Mouse (Mus musculus): ENCODE data around the gene Usp31. TPM values are rescaled to one million over a fixed set of nuclear protein-coding genes. Genes with fewer than 3 reads are reported as not detected.

Gene Usp31
- polyA plus RNA-seq, 1 experiment from 2014 or later = 3.0 TPM

Other genes starting within 250 kb of the Usp31 start
- gene Scnn1g, start 27.2 kb upstream of the Usp31 start, polyA plus RNA-seq (2015; fragmentation: Nextera tagmentation; extraction: Ambion mirVana) = not detected in 2 replicates
- 0.09 TPM in 1 of 2 replicates, not detected in the other for gene Scnn1b, start 157.8 kb upstream of the Usp31 start, polyA plus RNA-seq (2015; fragmentation: Nextera tagmentation; extraction: Ambion mirVana)